Mouse (Mus musculus) heart, embryonic 14.5 days (tissue): ENCODE data around the gene Prdx1. TPM values are rescaled to one million over a fixed set of nuclear protein-coding genes. Genes with fewer than 3 reads are reported as not detected.
"Not testable (repeated sequence)": the region's sequence is repeated elsewhere in the genome, so short reads cannot be mapped to it uniquely, and the experiment has no call there.

ENCODE experiments used
- ATAC-seq: fragments of 200-750 bp; cut with Nextera tagmentation; 2 replicates; pipeline ENCODE4 v1.8.0; 2017; ENCODE audit warnings: low read depth, moderate TSS enrichment; ENCODE audit not compliant: insufficient number of reproducible peaks, insufficient read depth, low FRiP score
- H3K27ac ChIP-seq, 2 experiments: fragments of 200-500 bp in 1 of 2; fragments of 300-500 bp in 1 of 2; sonication (generic) in 1 of 2; replicated peaks in 1 of 2; 2 replicates each; pipeline ENCODE4 v1.5.1; 2012 to 2014; ENCODE audit warnings: low read depth in 2 of 2, low read length in 2 of 2, control low read depth in 1 of 2, mild to moderate bottlenecking in 1 of 2, mixed read lengths in 1 of 2; ENCODE audit not compliant: control insufficient read depth in 1 of 2, insufficient read depth in 1 of 2
- H3K27me3 ChIP-seq: fragments of 300-500 bp; sonication (generic); 2 replicates; pipeline ENCODE4 v1.6.1; 2014; ENCODE audit warnings: mild to moderate bottlenecking, low read length, control low read depth; ENCODE audit not compliant: control insufficient read depth, insufficient read depth
- H3K36me3 ChIP-seq: fragments of 300-500 bp; sonication (generic); 2 replicates; pipeline ENCODE4 v1.6.1; 2014; ENCODE audit warnings: mild to moderate bottlenecking, control low read depth, low read length, mixed read lengths; ENCODE audit not compliant: control insufficient read depth, insufficient read depth
- H3K4me1 ChIP-seq, 2 experiments: fragments of 200-500 bp in 1 of 2; fragments of 300-500 bp in 1 of 2; sonication (generic) in 1 of 2; 2 replicates each; pipeline ENCODE4 v1.6.1; 2012 to 2014; ENCODE audit warnings: low read length in 2 of 2, control low read depth in 1 of 2, mixed read lengths in 1 of 2; ENCODE audit not compliant: control insufficient read depth in 2 of 2, insufficient read depth in 2 of 2
- H3K4me2 ChIP-seq: fragments of 300-500 bp; sonication (generic); 2 replicates; pipeline ENCODE4 v1.6.1; 2014; ENCODE audit warnings: mild to moderate bottlenecking, low read length
- H3K4me3 ChIP-seq, 2 experiments: fragments of 200-500 bp in 1 of 2; fragments of 300-500 bp in 1 of 2; sonication (generic) in 1 of 2; 2 replicates each; pipeline ENCODE4 v1.5.1; 2012 to 2014; ENCODE audit warnings: low read length in 2 of 2, mild to moderate bottlenecking in 2 of 2, control low read depth in 1 of 2, low read depth in 1 of 2, moderate library complexity in 1 of 2; ENCODE audit not compliant: control insufficient read depth in 1 of 2, insufficient read depth in 1 of 2
- H3K9ac ChIP-seq: fragments of 300-500 bp; sonication (generic); 2 replicates; pipeline ENCODE4 v1.6.1; 2014; ENCODE audit warnings: mild to moderate bottlenecking, low read length
- H3K9me3 ChIP-seq: fragments of 300-500 bp; sonication (generic); 2 replicates; pipeline ENCODE4 v1.6.1; 2016; ENCODE audit warnings: low read length, control low read depth; ENCODE audit not compliant: control insufficient read depth
- WGBS: fragments of 180-500 bp; shearing (Covaris S2); extraction: QIAGEN DNeasy Blood & Tissue Kit; methylation state at CpG from one replicate; pipeline ENCODE4 v1.1.7; 2014; 5-methylcytosine and 5-hydroxymethylcytosine counted together
- polyA plus RNA-seq: library from polyadenylated mRNA; unstranded; fragments of >200 nt; fragmentation: Nextera tagmentation; extraction: Ambion mirVana; gene quantifications from 2 replicates; pipeline ENCODE4 v1.2.1, GENCODE M21; 2014

Gene Prdx1
- polyA plus RNA-seq, 1 experiment from 2014 or later: 971 TPM

DNA sequence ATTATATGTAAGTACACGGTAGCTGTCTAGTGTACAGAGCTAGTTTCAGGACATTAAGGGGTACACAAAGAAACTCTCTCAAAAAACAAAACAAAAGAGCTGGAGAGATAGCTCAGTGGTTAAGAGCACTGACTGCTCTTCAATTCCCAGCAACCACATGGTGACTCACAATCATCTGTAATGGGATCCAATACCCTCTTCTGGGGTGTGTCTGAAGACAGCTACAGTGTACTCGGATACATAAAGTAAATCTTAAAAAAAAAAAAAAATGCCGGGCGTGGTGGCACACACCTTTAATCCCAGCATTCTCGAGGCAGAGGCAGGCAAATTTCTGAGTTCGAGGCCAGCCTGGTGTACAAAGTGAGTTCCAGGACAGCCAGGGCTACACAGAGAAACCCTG lies 25.4 kb upstream of the Prdx1 start:
- H3K4me1 ChIP-seq, H3K27ac ChIP-seq, H3K9me3 ChIP-seq, H3K4me3 ChIP-seq, ATAC-seq, H3K9ac ChIP-seq, H3K36me3 ChIP-seq, H3K27me3 ChIP-seq, H3K4me2 ChIP-seq: not testable (repeated sequence)
- whole genome bisulfite sequencing: 86% methylated on average over 6 of the region's 6 CpGs

DNA sequence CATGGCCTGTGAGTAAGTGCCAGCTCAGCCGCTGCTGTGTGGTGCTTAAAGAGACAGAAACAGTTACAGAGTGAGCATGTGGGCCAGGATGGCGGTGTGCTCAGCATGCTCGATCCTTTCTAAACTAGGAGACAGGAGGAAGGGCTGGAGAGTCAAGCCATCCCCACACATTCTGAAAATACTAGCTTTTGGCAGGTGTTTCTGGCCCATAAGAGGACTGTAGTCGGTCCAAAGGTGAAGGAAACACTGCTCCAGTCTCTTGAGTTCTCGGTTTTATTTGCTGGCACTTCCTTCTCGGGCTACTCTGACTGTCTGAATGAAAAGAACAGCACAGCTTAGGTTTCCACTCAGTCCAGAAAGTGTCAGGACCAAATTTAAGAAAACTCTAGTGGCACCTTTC lies 24.5 kb upstream of the Prdx1 start:
- Histone ChIP-seq H3K36me3 (no peaks in the 10 kb centered on the region), H3K27me3 (no peaks in the 10 kb centered on the region), H3K4me1 (no peaks in the 10 kb centered on the region), H3K27ac (no peak overlapping the region), H3K4me3 (no peak overlapping the region), H3K4me2 (no peak overlapping the region), H3K9me3 (no peaks in the 10 kb centered on the region), H3K9ac (no peak overlapping the region)
- no peak for ATAC-seq
- 67% methylated on average over 6 of the region's 6 CpGs for WGBS

DNA sequence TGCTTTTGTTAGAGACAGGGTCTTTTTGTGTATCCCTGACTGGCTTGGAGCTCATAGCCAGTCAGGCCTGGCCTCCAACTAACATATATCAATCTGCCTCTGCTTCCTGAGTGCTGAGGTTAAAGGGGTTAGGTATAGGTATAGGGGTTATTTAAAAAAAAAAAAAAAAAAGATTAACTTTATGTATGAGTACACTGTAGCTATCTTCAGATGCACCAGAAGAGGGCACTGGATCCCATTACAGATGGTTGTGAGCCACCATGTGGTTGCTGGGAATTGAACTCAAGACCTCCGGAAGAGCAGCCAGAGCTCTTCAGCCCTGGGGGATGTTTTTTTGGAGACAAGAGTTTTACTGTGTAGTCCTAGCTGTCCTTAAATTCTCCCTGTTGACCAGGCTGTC lies 23.3 kb upstream of the Prdx1 start:
- 85% methylated on average over 1 of the region's 1 CpGs for WGBS
- no peak for ATAC-seq
- Histone ChIP-seq H3K27ac (no peak overlapping the region), H3K4me2 (no peak overlapping the region), H3K36me3 (no peaks in the 10 kb centered on the region), H3K4me1 (no peaks in the 10 kb centered on the region), H3K27me3 (no peaks in the 10 kb centered on the region), H3K9me3 (no peaks in the 10 kb centered on the region), H3K9ac (no peak overlapping the region), H3K4me3 (no peak overlapping the region)

DNA sequence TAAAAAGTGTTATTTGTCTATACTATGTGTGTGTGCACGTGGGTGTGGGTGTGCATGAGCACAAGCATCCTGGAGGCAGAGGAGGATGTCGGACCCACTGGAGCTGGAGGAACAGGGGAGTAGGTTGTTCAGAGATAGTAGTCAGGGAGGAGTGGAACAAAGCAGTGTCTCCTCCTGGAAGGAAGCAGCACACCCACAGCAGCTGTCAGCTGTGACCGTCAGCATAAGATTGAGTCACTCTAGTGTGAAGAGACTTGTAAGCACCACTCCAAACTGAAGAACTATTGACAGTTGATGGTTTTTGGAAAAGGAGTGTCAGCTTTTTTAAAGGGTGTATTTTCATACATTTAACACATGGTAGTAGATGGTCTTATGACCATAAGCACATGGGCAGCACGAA lies 18.7 kb upstream of the Prdx1 start:
- H3K9ac ChIP-seq: no peak overlapping the region
- ATAC-seq: no peak
- H3K4me3 ChIP-seq: no peak overlapping the region
- no peaks in the 10 kb centered on the region for H3K36me3 ChIP-seq
- no peak overlapping the region for H3K27ac ChIP-seq
- H3K4me2 ChIP-seq: no peak overlapping the region
- no peaks in the 10 kb centered on the region for H3K4me1 ChIP-seq
- H3K27me3 ChIP-seq: no peaks in the 10 kb centered on the region
- 54% methylated on average over 4 of the region's 4 CpGs for WGBS
- no peaks in the 10 kb centered on the region for H3K9me3 ChIP-seq

DNA sequence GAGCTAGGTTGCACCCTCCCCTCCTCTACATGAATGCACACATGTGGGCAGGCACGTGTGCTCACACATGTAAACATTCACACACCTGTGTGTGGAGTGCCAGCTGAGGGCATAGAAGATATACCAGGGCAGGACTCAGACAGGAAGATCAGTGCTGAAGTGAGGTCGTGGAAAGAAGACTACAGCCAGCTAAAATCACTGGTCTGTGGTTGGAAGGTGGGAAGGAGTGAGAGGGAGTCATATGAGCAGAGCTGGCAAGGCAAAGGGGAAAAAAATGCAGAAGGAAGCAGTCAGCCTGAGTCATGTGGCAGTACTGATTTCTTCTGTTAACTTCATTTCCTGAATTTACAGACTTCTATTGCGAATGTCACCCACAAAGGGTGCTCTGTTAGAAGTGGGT lies 17.2 kb upstream of the Prdx1 start:
- H3K27ac ChIP-seq: peak overlapping the region; percentile 7 to 45; a peak in 1 of 4 replicates
- no peaks in the 10 kb centered on the region for H3K9me3 ChIP-seq
- no peak overlapping the region for H3K4me3 ChIP-seq
- H3K4me2 ChIP-seq: no peak overlapping the region
- no peak overlapping the region for H3K9ac ChIP-seq
- no peak for ATAC-seq
- no peaks in the 10 kb centered on the region for H3K27me3 ChIP-seq
- WGBS: 46% methylated on average over 3 of the region's 3 CpGs
- no peaks in the 10 kb centered on the region for H3K4me1 ChIP-seq
- H3K36me3 ChIP-seq: no peaks in the 10 kb centered on the region

DNA sequence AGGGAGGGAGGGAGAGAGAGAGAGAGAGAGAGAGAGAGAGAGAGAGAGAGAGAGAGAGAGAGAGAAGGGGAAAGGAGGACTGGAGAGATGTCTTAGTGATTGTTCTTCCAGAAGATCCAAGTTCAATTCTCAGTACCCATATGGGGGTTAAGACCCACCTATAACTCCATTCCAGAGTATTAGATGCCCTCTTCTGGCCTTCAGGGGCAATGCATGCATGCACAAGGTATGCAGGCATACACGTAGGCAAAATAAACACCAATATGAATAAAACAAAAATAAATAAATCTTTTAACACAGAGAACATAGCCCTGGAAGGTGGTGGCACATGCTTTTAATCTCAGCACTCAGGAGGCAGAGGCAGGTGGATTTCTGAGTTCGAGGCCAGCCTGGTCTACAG lies 16.1 kb upstream of the Prdx1 start:
- no peaks in the 10 kb centered on the region for H3K9me3 ChIP-seq
- no peaks in the 10 kb centered on the region for H3K36me3 ChIP-seq
- H3K4me3 ChIP-seq: no peak overlapping the region
- 67% methylated on average over 2 of the region's 2 CpGs for WGBS
- H3K4me2 ChIP-seq: no peak overlapping the region
- no peaks in the 10 kb centered on the region for H3K4me1 ChIP-seq
- no peaks in the 10 kb centered on the region for H3K27me3 ChIP-seq
- H3K9ac ChIP-seq: no peak overlapping the region
- H3K27ac ChIP-seq: no peak overlapping the region
- ATAC-seq: no peak

DNA sequence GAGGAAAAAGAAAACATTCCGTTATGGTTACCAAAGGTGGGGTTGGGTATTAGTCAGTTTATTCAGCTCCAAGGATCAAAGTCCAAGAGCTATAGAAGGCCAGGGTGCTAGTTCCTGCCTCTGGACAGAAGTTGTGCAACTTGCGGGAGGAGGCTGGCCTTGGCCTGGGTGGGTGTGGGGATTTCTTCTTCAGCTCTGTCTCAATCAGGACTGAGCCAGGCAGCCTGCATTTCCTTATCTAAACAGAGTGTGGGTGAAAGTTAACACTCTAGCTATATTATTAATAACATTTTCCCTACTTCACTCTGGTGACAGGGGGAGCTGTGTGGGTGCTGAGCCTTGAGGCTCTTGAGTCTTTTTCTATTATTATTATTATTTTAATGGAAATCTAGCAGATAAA lies 12.6 kb upstream of the Prdx1 start:
- Histone ChIP-seq H3K4me3 (no peak overlapping the region), H3K36me3 (no peaks in the 10 kb centered on the region), H3K9me3 (no peaks in the 10 kb centered on the region), H3K4me2 (no peak overlapping the region), H3K4me1 (no peaks in the 10 kb centered on the region), H3K27me3 (no peaks in the 10 kb centered on the region), H3K27ac (no peak overlapping the region), H3K9ac (no peak overlapping the region)
- 48% methylated on average over 2 of the region's 2 CpGs for WGBS
- no peak for ATAC-seq

DNA sequence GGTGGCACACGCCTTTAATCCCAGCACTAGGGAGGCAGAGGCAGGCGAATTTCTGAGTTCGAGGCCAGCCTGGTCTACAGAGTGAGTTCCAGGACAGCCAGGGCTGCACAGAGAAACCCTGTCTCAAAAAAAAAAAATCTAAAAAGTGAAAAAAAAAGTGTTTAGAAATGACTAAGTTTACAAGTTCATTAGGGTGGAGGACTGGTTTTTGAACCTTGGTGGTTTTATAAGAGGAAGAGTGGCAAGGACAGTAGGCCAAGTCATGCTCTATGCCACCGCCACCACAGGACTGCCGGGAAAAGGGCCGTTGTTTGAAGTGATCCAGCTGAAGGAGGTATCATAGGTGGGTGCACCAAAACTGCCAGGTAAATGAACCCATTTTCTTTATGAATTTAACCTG lies 10.6 kb upstream of the Prdx1 start:
- not testable (repeated sequence) for ATAC-seq, H3K9me3 ChIP-seq, H3K36me3 ChIP-seq, H3K4me2 ChIP-seq, H3K9ac ChIP-seq, H3K27me3 ChIP-seq, H3K4me3 ChIP-seq, H3K4me1 ChIP-seq, H3K27ac ChIP-seq
- WGBS: 85% methylated on average over 6 of the region's 6 CpGs
